Mouse (Mus musculus) ovary, postnatal 10 days (tissue): ENCODE measurements around the gene Gm17334.

Experiments
- DNase-seq: peaks from one replicate; pipeline ENCODE4 v3.0.0; 2022; ENCODE audit warnings: low spot score

Gm17334 gene

GRCm38 (mm10) chr11:53773087-53773486 lies at the start of gene Gm17334:
Gene Gm17334, minus strand, starts transcription at chr11:53773187.
- DNase-seq, result no peak

DNA sequence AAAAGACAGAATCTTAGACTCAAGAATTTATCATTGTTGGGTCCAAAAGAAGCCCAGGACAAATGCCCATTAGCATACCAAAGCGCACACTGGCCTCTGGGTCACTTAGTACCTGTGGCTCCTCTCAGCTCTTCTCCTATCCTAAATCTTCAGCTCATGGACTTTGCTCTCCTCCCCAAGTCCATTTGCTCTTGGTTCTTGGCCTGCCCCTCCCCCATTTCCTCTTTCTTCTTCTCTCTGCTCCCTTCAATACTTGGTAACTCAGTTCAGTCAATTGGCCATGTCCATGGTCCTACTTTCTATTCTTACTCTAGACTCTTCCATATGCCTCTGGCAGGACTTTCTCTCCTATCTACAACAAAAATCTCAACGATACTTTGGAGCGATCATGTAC lies 49.0 kb upstream of the Gm17334 start:
- no peak for DNase-seq

- no peak for DNase-seq
These were observed 48.4 kb upstream of the Gm17334 start for GRCm38 (mm10) chr11:53821230-53821944.

- no peak for DNase-seq
These were observed 47.7 kb upstream of the Gm17334 start for GRCm38 (mm10) chr11:53820516-53821170.

- no peak for DNase-seq
These were observed 46.5 kb upstream of the Gm17334 start for GRCm38 (mm10) chr11:53819511-53819910.

- DNase-seq, result no peak
These were observed 45.8 kb upstream of the Gm17334 start for GRCm38 (mm10) chr11:53818794-53819193.

DNA sequence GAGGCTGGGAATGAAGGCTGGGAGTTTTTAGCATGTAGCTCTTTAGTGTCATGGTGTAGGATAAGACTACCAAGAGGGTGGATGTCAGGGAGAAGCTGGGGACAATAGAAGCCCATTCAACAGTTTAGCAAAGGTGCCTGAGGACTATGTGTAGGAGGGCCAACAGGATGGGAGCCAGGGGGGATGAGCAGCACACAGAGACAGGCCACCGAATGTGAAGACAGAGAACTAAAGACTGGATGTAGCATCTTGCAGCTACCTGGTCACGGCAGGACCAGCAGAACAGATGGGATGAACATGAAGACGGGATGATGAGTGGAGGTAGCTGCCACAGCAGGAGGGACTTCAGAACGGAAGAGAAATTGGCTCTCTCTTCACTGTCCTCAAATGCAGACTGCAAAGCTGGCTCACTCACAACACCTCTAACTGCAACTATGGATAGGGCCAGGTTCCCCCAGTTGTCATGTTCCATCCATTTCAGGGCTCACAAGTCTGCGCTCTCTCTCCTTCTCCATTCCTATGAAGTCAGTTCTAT lies 43.9 kb upstream of the Gm17334 start:
- no peak for DNase-seq

DNA sequence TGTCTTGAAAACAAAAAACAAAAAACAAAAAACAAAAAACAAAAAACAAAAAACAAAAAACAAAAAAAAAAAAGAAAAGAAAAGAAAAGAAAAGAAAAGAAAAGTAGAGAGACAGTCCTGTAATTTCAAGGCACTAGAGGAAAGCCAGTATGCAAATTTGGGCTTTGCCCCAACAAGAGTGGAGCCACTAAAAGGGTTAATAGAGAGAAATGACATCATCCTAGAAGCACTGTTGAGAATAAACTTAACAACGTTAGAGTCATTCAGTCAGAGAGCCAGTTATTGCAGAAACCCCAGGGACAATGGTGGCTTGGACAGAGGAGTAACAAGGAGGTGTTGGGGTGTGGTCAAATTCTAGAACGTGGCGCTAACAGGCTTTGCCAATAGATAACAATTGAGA lies 41.8 kb upstream of the Gm17334 start:
- no peak for DNase-seq

GRCm38 (mm10) chr11:53813001-53813868 lies 40.2 kb upstream of the Gm17334 start:
- no peak for DNase-seq

- DNase-seq, result no peak
These were observed 38.3 kb upstream of the Gm17334 start for GRCm38 (mm10) chr11:53811312-53811711.

- DNase-seq, result no peak
These were observed 37.8 kb upstream of the Gm17334 start for GRCm38 (mm10) chr11:53810749-53811148.

DNA sequence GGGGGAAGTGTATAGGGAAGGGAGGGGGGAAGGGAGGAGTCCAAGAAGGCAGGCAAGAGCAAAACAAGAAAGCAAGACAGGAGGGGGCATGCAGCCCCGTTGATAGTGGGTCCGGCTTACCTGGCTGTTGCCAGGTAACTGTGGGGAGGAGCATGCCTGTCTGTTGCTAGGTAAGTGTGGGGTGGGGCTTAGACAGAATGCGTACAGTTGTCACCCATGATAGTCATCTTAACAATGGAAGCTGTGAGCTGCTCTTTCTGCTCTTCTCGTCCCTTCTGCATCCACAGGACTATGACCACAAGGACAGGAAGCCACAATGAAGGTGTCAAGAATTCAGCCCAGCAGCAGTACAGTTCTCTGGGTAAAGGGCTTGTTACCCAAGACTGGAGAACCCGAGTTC lies 37.2 kb upstream of the Gm17334 start:
- no peak for DNase-seq

- DNase-seq, result no peak
These were observed 36.4 kb upstream of the Gm17334 start for GRCm38 (mm10) chr11:53809354-53809753.

DNA sequence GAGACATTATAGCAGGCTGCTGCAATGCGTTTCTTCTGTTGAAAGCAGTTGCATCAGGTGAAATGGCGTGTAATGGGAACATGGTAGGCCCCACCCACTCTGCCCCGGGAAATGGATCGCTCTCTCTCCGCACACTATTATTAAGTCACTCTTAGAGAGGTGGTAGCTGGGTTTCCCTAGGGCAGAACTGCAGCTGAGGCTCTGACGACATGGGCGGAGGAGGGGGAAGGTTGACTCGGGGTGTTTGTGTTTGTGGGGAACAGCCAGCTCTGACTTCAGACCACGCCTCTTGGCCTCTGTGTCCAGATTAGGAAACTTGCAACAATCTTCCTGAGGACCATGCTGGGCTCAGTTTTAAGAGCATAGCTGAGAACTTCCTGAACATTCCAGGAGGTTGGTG lies 32.8 kb upstream of the Gm17334 start:
- DNase-seq, result no peak

- DNase-seq, result no peak
These were observed 31.8 kb upstream of the Gm17334 start for GRCm38 (mm10) chr11:53804569-53805344.

- no peak for DNase-seq
These were observed 30.5 kb upstream of the Gm17334 start for GRCm38 (mm10) chr11:53803494-53803893.

- DNase-seq, result no peak
These were observed 30.1 kb upstream of the Gm17334 start for GRCm38 (mm10) chr11:53803093-53803492.

GRCm38 (mm10) chr11:53800975-53801374 lies 28.0 kb upstream of the Gm17334 start:
- DNase-seq, result no peak

DNA sequence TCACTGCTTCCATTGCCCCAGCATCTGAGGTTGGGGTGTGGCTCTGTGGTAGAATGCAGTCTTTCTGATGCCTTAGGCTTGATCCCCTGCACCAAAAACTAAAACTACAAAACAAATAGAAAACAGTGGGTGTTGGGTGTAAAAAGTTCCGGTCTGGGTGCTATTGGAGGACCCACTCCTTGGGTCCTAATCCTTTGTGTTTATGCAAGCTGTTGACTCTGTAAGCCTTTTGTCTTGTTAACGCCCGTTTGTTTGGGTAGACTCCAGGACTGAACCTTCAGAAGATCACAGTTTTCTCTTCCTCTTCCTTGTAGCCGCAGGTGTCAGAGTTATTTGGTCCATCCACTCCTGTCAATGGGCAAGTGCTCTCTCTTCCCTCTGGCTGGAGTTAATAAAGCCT lies 27.0 kb upstream of the Gm17334 start:
- DNase-seq, result no peak

- no peak for DNase-seq
These were observed 25.2 kb upstream of the Gm17334 start for GRCm38 (mm10) chr11:53798041-53798711.

DNA sequence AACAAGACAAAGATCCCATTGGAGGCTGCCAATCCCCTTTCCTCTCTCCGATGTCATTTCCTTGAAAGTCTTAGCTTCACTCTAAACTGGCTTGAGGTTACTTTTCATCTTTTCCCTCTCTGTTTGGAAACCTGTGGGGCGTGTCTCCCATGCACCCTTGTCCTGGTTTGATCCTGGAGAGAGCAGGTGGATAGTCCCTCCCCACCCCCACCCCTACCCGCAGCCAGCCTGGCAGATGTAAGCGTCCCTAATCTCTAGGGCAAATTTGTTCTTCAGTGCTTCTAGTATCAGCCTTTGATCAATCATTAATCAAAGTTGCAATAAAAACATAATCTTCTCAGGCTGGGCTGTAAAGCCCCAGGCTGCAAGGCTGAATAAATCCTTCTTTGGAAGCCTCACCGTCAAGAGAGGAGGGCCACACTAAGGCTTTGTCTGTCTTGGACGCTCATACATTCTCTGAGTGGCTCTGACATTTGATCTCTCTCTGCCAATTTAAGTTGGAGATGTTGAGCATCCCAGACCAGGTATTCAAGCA lies 24.5 kb upstream of the Gm17334 start:
- DNase-seq, result no peak
